Mouse (Mus musculus): ENCODE data around the gene Ssh3.

Ssh3 gene

GRCm38 (mm10) chr19:4268566-4269361, at the start of gene Ssh3:
Gene Ssh3 (minus strand): TSS chr19:4269180.
- peak; percentile 60 to 63 for DNase-seq (ENCODE audit: low spot score in 2 of 2)

- DNase-seq (ENCODE audit: low spot score in 2 of 2): no peak
Observed at GRCm38 (mm10) chr19:4317181-4317580, 48.2 kb upstream of the Ssh3 start.

- DNase-seq (ENCODE audit: low spot score in 2 of 2): peak; percentile 48 to 57
Observed at GRCm38 (mm10) chr19:4315223-4315944, 46.4 kb upstream of the Ssh3 start.

- DNase-seq (ENCODE audit: low spot score in 2 of 2): peak; percentile 62 to 75
Observed at GRCm38 (mm10) chr19:4309776-4310185, 40.8 kb upstream of the Ssh3 start.

DNA sequence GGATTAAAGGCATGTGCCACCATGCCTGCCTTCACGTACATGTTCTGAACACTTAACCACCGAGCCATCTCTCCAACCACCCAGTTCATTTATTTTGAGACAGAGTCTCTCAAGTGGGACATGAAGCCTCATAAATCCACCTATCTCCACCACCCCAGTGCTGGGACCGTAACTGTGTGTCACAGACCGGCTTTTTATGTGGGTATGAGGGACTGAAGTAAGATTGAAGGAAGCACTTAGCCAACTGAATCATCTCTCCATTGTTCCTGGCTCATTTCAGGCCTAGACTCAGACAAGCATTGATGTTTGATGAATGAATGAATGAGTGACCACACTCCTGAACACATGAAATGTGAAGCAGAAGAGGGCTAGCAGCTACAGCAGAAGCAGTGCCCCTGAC, 40.3 kb upstream of the Ssh3 start:
- DNase-seq (ENCODE audit: low spot score in 2 of 2): no peak

GRCm38 (mm10) chr19:4306190-4306577, 37.2 kb upstream of the Ssh3 start, which contains the start of gene Grk2:
Gene Grk2 (minus strand): TSS chr19:4306222.
- peak; percentile 69 to 76 for DNase-seq (ENCODE audit: low spot score in 2 of 2)

GRCm38 (mm10) chr19:4305491-4306189, 36.7 kb upstream of the Ssh3 start:
- peak; percentile 37 to 58 for DNase-seq (ENCODE audit: low spot score in 2 of 2)

GRCm38 (mm10) chr19:4304871-4305321, 35.9 kb upstream of the Ssh3 start:
- no peak for DNase-seq (ENCODE audit: low spot score in 2 of 2)

DNA sequence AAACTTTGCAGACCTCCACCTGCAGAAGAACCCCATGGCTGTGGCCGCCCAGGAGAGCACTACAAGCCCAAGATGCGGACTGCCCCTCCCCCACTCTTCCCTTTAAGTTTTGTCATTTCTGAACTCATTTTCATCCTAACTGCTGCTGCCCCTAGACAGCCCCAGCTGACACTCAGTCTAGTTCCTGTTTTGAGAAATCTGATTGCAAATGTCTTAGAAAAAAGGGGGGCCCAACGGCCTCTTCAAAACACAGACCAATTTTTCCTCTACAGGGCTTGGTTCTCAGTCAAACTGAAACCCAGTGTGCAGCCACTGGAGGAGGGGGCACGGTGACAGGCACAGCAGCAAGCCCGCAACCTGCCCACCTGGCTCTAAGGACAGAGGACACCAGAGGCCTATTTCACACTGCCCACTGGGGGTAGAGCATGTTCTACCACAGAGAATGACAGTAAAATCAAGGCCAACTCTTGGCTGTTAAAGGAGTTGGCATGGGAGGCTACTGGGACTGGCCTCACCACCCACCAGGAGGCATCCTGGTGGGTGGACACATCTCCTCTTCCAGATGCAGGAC, 35.4 kb upstream of the Ssh3 start:
- DNase-seq (ENCODE audit: low spot score in 2 of 2): no peak

DNA sequence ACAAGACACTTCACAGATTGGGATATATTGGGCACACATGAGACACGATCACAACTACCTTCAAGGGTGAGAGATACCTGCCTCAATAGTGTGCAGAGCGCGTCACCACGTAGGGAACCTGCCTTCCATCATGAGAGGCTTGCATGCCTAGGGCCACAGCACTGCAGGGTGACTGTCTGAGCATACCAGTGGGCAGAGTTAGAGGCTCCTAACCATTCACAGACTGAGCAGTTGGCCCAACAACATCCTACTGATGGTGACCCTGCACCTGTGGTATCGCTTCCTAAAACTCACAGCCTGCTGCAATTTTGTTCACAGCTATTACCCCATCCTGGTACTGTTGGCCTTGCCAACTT, 34.6 kb upstream of the Ssh3 start:
- DNase-seq (ENCODE audit: low spot score in 2 of 2): no peak

DNA sequence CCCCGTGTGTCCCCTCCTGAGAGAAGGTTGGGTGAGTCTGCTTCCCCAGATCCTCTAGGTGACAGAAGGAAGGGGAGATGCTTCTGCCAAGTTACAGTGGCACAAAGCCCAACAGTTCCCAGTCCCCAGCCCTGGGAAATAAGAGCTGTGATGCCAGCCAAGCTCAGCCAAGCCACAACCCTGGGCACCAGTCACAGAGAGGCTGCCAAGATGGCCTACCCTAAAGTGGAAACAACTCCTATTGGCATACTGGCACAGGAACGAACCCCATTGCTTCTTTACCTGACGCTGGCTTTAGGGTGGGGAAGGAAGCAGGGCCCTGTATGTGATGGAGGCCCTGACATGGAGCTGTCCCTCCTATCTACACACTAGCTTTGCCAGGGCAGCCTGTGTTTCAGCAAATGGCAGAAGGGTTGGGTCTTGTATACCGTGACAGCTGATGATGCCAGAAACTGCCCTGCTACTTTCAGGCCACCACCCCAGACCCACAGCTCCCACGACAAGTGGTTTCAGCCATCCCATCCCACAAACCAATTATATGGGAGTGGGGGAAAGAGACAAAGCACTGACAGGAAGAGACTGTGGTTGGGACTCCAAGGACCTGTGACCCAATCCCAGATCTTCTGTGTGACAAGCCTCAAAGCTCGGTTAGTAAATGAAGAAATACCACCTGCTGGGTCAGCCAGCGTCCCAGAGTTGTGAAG, 34.1 kb upstream of the Ssh3 start:
- DNase-seq (ENCODE audit: low spot score in 2 of 2): peak; percentile 67 to 69

DNA sequence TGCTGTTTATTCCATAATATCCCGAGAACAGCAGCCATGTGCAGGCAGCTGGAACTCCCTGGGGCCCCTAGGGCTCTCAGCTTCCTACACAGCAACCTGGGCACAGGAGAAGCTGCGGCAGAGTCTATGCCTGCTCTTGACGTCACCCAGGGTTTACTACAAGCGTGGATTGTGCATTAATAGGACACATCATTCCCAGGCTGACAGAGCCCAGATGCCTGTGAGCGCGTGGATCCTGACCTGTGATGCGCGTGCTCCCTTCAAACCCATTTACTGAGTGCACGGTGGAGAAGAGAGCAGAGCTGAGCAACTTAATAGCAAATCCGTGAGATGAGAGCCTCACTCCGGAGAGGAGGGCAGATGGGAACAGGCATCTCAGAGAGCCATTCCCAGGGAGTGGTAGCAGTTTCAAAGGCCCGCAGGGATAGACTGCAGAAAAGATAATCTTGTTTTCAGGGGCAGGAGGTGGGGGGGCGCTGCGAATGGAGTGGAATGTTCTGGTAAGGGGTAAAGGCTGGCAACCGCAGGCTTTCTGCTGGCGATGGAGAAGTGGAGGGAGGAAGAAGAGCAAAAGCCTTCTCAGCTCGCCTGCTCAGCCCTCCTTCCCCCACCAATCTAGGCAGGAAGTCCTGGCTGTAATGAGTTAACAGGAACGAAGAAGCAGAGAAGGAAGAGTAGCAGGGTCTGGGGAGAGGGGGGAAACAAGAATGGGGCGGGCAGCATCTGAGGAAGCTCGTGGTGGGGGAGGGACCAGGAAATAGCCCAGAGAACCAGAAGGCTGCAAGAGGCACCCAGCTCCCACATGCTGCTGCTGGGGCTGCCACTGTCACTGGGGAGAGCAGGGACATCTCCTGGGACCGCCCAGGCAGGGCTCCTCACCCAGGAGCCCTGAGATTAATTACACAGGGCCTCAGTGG, 33.0 kb upstream of the Ssh3 start:
- DNase-seq (ENCODE audit: low spot score in 2 of 2): peak; percentile 56 to 77

GRCm38 (mm10) chr19:4300852-4301734, 32.1 kb upstream of the Ssh3 start:
- no peak for DNase-seq (ENCODE audit: low spot score in 2 of 2)

- DNase-seq (ENCODE audit: low spot score in 2 of 2): peak; percentile 43 to 70
Observed at GRCm38 (mm10) chr19:4300271-4300704, 31.3 kb upstream of the Ssh3 start.

DNA sequence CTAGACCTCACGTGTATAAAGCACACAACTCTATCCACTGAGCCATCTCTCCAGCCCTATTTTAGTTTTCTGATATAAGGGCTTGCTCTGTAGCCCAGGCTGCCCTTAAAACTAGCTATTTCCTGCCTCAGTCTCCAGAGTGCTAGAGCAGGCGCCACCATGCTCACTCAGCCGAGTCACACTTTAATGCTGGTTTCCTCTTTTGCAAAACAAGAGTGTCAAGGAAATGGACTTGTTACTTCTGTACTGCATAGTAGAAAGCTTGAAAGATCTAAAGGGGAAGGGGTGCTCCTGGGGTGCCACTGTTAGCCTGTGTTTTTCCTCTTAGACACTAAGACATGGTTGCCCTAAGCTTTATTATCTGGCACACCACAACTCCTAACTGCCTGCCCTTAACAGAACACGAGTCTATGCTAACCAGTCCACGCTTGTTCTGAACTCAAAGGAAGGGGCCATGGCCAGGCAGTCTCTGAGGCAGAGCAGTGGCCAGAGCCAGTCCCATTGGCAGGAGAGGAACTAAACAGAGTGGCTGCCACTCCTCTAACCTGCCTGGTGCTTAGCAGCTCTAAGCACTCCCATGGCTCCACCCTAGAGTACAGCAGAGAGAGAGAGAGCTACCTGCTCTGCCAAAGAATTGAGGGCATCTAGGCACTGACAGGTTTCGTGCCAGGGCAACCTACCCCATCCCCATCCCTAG, 30.7 kb upstream of the Ssh3 start:
- DNase-seq (ENCODE audit: low spot score in 2 of 2): no peak

- DNase-seq (ENCODE audit: low spot score in 2 of 2): no peak
Observed at GRCm38 (mm10) chr19:4299126-4299525, 30.1 kb upstream of the Ssh3 start.

- DNase-seq (ENCODE audit: low spot score in 2 of 2): no peak
Observed at GRCm38 (mm10) chr19:4298322-4299121, 29.5 kb upstream of the Ssh3 start.

DNA sequence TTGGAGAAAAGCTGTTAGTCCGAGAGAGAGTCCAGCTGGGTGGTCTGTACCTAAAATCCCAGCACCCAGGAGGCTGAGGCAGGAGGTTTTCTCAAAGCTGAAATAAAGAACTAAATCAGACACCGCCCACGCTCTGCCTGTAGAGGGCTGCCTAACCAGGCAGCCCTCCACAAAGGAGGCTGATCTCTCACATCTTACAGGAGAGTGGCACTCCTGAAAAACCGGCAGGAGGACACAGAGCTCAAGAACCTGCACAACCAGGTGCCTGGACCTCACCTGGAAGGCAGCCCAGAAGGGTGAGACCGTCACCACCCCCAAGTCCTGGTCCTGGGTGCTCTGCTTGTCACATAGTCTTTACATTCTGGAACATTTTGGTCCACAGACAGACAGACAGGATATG, 28.9 kb upstream of the Ssh3 start:
- no peak for DNase-seq (ENCODE audit: low spot score in 2 of 2)

Data from heart, adult 9 months (tissue).